Mouse (Mus musculus) spleen, postnatal 10 days (tissue): Measurements from ENCODE around the gene Gdpgp1.
A peak's percentile ranks its signal among the peaks of the same experiment; 100 is the strongest.

Experiments
- DNase-seq, 2 experiments: peaks; one replicate each; pipeline ENCODE4 v3.0.0; 2021 to 2022; ENCODE audit warnings: low spot score in 2 of 2

Gdpgp1 gene

GRCm38 (mm10) chr7:80276374-80276773 lies 43.7 kb downstream of the Gdpgp1 start:
- no peak for DNase-seq

- DNase-seq = no peak
Measured at GRCm38 (mm10) chr7:80280032-80280431, 47.4 kb downstream of the Gdpgp1 start.

- peak in 1 of 2 experiments; percentile 33 for DNase-seq
Measured at GRCm38 (mm10) chr7:80280998-80281397, 48.3 kb downstream of the Gdpgp1 start.

- no peak for DNase-seq
Measured at GRCm38 (mm10) chr7:80281646-80282045, 49.0 kb downstream of the Gdpgp1 start.

GRCm38 (mm10) chr7:80283226-80283918 lies 50.7 kb downstream of the Gdpgp1 start:
- no peak for DNase-seq

- no peak for DNase-seq
Measured at GRCm38 (mm10) chr7:80284391-80284790, 51.7 kb downstream of the Gdpgp1 start.

- no peak for DNase-seq
Measured at GRCm38 (mm10) chr7:80285725-80286124, 53.1 kb downstream of the Gdpgp1 start.

- no peak for DNase-seq
Measured at GRCm38 (mm10) chr7:80287736-80288135, 55.1 kb downstream of the Gdpgp1 start.
